Mouse (Mus musculus) heart, embryonic 15.5 days (tissue): ENCODE results near the gene Sfswap. TPM values are rescaled to one million over a fixed set of nuclear protein-coding genes. Genes with fewer than 3 reads are reported as not detected.

ENCODE experiments used
- ATAC-seq: fragments of 200-750 bp; cut with Nextera tagmentation; replicated peaks from 2 replicates; pipeline ENCODE4 v1.8.0; 2017; ENCODE audit warnings: low read depth, moderate TSS enrichment; ENCODE audit not compliant: insufficient number of reproducible peaks, insufficient read depth, low FRiP score
- H3K27ac ChIP-seq: fragments of 300-500 bp; sonication (generic); 2 replicates; pipeline ENCODE4 v1.5.1; 2015; ENCODE audit warnings: mild to moderate bottlenecking, inconsistent platforms
- H3K27me3 ChIP-seq: fragments of 300-500 bp; sonication (generic); 2 replicates; pipeline ENCODE4 v1.6.1; 2015; ENCODE audit warnings: inconsistent platforms
- H3K36me3 ChIP-seq: fragments of 300-500 bp; sonication (generic); 2 replicates; pipeline ENCODE4 v1.6.1; 2015; ENCODE audit warnings: mild to moderate bottlenecking, inconsistent platforms
- H3K4me1 ChIP-seq: fragments of 300-500 bp; sonication (generic); replicated peaks from 2 replicates; pipeline ENCODE4 v1.6.1; 2015; ENCODE audit warnings: inconsistent platforms
- H3K4me2 ChIP-seq: fragments of 300-500 bp; sonication (generic); 2 replicates; pipeline ENCODE4 v1.6.1; 2015; ENCODE audit warnings: inconsistent platforms, mild to moderate bottlenecking, moderate library complexity
- H3K4me3 ChIP-seq: fragments of 300-500 bp; sonication (generic); 2 replicates; pipeline ENCODE4 v1.5.1; 2015; ENCODE audit warnings: mild to moderate bottlenecking, inconsistent platforms
- H3K9ac ChIP-seq: fragments of 300-500 bp; sonication (generic); 2 replicates; pipeline ENCODE4 v1.6.1; 2015; ENCODE audit warnings: mild to moderate bottlenecking, inconsistent platforms
- H3K9me3 ChIP-seq: fragments of 300-500 bp; sonication (generic); replicated peaks from 2 replicates; pipeline ENCODE4 v1.6.1; 2016; ENCODE audit warnings: inconsistent platforms
- WGBS: fragments of 180-500 bp; shearing (Covaris S2); methylation state at CpG from one replicate; pipeline ENCODE4 v1.1.7; 2015; ENCODE audit warnings: mixed read lengths; 5-methylcytosine and 5-hydroxymethylcytosine counted together
- polyA plus RNA-seq: library from polyadenylated mRNA; unstranded; fragments of >200 nt; fragmentation: Nextera tagmentation; extraction: Ambion mirVana; gene quantifications from 2 replicates; pipeline ENCODE4 v1.2.1, GENCODE M21; 2015

Sfswap gene
- polyA plus RNA-seq, 1 experiment from 2014 or later: 22.9 TPM

DNA sequence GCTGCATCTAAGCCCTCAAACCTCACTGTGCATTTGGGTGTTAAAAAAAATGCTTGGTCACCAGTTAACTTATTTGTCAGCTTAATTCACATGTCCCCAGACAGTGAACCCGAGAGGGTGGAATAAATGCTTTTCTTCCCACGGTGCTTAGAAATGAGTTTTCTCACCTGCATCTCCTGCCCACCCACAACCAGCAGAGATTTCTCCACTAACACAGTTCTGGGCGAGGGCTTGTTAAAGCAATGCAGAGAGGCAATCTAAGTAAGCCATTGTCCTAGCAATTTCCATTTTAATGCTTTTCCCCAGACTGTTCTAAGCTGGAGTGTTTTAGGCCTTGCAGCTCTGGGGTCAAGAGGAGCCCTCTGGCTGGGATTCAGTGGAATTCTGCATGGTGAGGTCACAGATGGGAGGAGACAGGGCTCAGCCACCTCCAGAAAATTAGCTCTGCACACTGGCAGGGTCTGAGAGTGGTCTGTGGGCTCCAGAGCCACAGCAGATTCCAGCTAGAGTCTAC lies 25.4 kb upstream of the Sfswap start:
- no peak overlapping the region for H3K4me3 ChIP-seq
- H3K9me3 ChIP-seq: no peaks in the 10 kb centered on the region
- no peak overlapping the region for H3K9ac ChIP-seq
- H3K4me1 ChIP-seq: no peaks in the 10 kb centered on the region
- ATAC-seq: no peak
- WGBS: 64% methylated on average over 3 of the region's 3 CpGs
- no peaks in the 10 kb centered on the region for H3K36me3 ChIP-seq
- no peak overlapping the region for H3K27ac ChIP-seq
- no peak overlapping the region for H3K4me2 ChIP-seq
- H3K27me3 ChIP-seq: no peaks in the 10 kb centered on the region

DNA sequence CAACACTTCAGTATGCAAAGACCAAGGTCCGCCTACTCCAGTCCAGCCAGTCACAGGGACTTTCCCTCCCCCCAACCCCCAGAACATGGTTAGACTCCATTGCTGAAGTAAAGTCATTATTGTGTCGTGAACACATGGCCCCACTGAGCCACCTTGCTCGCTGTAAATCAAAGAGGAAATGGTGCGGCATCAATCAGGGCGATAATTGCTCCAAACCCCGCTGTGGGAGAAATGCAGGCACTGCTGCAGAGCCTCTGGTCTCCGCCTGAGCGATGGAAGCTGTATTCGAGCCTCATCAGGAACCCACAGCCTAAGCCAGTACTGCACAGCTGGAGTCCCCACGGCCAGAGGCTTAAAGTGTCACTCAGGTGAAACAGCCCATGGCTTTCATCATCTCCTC lies 11.1 kb upstream of the Sfswap start:
- Histone ChIP-seq H3K36me3 (no peaks in the 10 kb centered on the region), H3K4me1 (no peaks in the 10 kb centered on the region), H3K9me3 (no peaks in the 10 kb centered on the region), H3K4me3 (no peak overlapping the region), H3K27me3 (0 out of 2 replicates have a peak, but pooled peaks cover 3% of the 10 kb centered on the region), H3K9ac (no peak overlapping the region), H3K27ac (no peak overlapping the region), H3K4me2 (no peak overlapping the region)
- no peak for ATAC-seq
- WGBS: 25% methylated on average over 10 of the region's 10 CpGs

DNA sequence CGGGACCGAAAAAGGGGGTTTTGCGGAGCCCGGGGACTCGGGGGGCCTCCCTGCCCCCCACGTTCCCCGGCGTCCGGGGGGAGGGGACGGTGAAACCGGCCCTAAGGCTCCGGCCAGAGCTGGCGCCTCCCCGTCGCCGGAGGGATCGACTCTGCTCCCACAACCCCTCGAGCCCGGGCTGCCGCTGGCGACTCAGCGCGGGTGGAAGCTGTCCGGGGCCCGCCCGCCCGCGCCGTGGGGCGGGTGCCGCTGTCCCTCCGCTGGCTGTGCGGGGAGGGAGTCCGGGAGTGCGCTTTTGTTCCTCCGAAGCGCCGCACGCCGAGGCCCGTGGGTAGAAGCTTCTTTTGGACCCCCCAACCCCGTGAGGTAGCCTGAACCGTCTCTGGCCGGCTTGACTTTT lies 650 bp downstream of the Sfswap start:
- Histone ChIP-seq H3K36me3 (peaks cover 30% of the 10 kb centered on the region), H3K4me1 (peaks cover 12% of the 10 kb centered on the region), H3K27me3 (peaks cover 11% of the 10 kb centered on the region), H3K27ac (peak overlapping the region; percentile 77), H3K4me3 (peak overlapping the region; percentile 98), H3K9ac (peak overlapping the region; percentile 94), H3K4me2 (peak overlapping the region; percentile 95), H3K9me3 (no peaks in the 10 kb centered on the region)
- peak; percentile 41; the same call in 1 of the 2 replicates for ATAC-seq
- WGBS: under 1% methylated on average over 40 of the region's 44 CpGs

DNA sequence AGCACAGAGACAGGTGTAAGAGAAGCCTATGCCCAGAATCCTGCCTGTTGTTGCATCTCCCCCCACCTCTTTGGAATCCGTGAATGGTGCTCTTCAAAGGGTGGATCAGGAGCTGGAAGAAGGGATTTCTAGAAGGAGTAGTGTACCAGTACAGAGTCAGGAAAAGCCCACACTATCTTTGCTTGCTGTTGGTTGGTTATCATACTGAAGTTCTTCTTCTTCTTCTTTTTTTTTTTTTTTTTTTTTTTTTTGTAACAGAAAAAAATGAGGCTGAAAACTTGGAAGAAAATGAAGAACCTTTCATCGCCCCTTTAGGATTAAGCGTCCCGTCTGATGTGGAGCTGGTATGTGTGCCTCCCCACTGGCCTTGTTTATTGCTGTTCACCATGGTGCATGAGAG lies 5.9 kb downstream of the Sfswap start:
- H3K4me3 ChIP-seq: no peak overlapping the region
- peaks cover 9% of the 10 kb centered on the region for H3K4me1 ChIP-seq
- peaks cover 75% of the 10 kb centered on the region for H3K36me3 ChIP-seq

DNA sequence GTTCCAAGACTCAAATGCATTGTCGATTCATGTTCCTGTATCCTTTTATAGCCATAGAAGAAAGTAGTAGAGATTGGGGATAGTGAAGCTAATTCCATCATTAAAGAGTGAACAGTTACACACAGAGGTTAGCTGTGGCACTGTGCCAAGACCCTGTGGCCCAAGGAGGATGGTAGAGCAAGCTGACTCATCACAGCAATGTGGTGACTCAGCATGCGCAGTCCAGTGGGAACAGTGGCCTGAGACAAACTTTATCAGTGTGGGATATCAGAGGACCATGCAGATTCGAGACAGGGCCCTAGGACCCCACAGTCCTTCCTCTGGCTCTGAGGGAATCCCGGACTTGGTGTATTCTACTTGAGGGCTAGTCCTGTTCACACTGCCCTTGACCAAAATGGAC lies 17.2 kb downstream of the Sfswap start:
- Histone ChIP-seq H3K4me2 (no peak overlapping the region), H3K36me3 (peaks cover 64% of the 10 kb centered on the region), H3K4me3 (no peak overlapping the region), H3K9ac (no peak overlapping the region), H3K4me1 (peaks cover 20% of the 10 kb centered on the region), H3K27ac (no peak overlapping the region), H3K9me3 (no peaks in the 10 kb centered on the region), H3K27me3 (no peaks in the 10 kb centered on the region)
- ATAC-seq: no peak
- 74% methylated on average over 4 of the region's 4 CpGs for whole genome bisulfite sequencing

More for the DNA sequence above, 5.9 kb downstream of the Sfswap start:
- ATAC-seq: no peak
- no peak overlapping the region for H3K9ac ChIP-seq
- H3K27me3 ChIP-seq: no peaks in the 10 kb centered on the region
- no peaks in the 10 kb centered on the region for H3K9me3 ChIP-seq
- H3K4me2 ChIP-seq: no peak overlapping the region
- H3K27ac ChIP-seq: no peak overlapping the region
- 83% methylated on average over 4 of the region's 4 CpGs for WGBS

DNA sequence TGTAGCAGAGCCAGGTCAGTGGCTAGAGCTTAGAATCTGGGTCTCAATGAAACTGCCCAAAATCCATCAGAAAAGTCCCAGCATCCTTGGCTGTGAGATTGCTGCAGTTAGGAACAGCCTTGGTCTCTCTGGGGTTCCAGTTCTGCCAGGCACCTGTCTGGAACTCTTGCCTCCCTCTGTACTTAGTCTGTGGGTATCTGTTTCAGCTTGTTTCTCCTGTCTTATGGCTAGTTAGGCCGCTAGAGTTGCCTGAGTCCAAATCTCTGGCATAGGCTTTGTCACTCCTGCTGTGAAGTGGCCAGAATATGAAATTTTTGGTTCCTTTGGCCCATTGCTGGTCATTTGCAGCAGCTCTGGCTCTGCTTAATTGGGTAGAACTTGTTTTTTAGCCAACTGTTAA lies 17.8 kb downstream of the Sfswap start:
- Histone ChIP-seq H3K9me3 (no peaks in the 10 kb centered on the region), H3K4me3 (no peak overlapping the region), H3K27me3 (no peaks in the 10 kb centered on the region), H3K36me3 (peaks cover 58% of the 10 kb centered on the region), H3K4me1 (peaks cover 25% of the 10 kb centered on the region), H3K27ac (no peak overlapping the region), H3K4me2 (no peak overlapping the region), H3K9ac (no peak overlapping the region)
- WGBS: 76% methylated on average over 1 of the region's 1 CpGs
- ATAC-seq: no peak

DNA sequence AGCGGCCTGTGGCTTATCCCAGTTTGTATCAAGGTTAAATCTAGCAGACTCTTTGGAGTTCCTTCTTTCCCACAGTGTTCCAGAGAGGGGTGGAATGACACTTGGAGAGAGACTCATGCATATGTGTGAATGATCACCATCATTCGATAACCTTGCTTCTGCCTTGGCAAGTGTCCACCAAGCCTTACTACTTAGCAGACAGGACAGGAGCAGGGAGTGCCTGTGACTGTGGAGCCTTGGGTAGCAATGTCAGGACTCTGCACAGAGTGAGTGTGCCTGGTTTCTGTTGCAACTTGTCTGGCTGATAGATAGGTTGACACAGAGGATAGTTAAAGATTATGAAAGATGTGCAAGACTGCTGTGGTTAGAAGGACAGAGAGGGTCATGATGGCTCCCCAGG lies 18.6 kb downstream of the Sfswap start:
- Histone ChIP-seq H3K9ac (no peak overlapping the region), H3K9me3 (no peaks in the 10 kb centered on the region), H3K4me2 (no peak overlapping the region), H3K36me3 (peaks cover 54% of the 10 kb centered on the region), H3K27me3 (no peaks in the 10 kb centered on the region), H3K4me3 (no peak overlapping the region), H3K4me1 (peaks cover 30% of the 10 kb centered on the region), H3K27ac (no peak overlapping the region)
- WGBS: 86% methylated on average over 2 of the region's 2 CpGs
- no peak for ATAC-seq

DNA sequence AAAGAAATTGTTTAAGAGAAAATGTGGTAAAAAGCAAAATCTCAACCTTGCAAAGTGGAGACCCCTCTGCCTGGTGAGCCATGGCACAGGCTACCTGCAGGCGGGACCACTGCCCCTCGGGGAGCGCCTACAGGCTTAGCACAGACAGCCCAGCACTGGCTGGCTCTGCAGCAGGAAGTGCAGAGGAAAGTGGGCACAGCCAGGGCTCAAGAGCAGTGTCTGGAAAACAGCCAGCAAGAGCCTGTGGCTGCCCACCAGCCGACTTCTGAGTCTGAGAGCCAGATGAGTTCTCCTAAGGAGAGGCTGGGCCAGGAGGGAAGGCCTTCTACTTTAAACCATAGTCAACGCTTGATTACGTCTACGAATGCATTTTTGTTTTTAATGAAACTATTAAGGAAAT lies 20.5 kb downstream of the Sfswap start:
- Histone ChIP-seq H3K4me1 (peaks cover 30% of the 10 kb centered on the region), H3K27ac (no peak overlapping the region), H3K27me3 (no peaks in the 10 kb centered on the region), H3K4me3 (no peak overlapping the region), H3K36me3 (peaks cover 40% of the 10 kb centered on the region), H3K9ac (no peak overlapping the region), H3K4me2 (no peak overlapping the region), H3K9me3 (no peaks in the 10 kb centered on the region)
- no peak for ATAC-seq
- 79% methylated on average over 7 of the region's 7 CpGs for WGBS

DNA sequence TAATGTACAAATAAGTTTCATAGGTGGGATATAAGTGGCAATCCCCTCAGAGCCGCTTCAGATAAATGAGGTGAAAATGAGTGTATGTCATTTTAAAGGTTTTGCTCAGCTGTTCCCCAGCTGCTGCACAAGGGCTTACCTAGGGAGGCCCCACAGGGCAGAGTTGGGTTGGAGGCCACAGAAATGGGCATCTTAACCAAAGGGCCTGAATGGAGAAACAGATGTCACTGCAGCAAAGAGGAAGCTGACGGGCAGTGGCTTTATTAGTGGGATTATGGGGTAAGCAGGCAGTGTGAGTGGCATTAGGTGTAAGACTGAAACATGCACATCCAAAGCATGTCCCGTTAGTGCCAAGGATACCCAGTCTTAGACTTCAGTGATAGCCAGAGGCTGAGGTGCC lies 20.9 kb downstream of the Sfswap start:
- no peaks in the 10 kb centered on the region for H3K9me3 ChIP-seq
- no peak for ATAC-seq
- H3K4me3 ChIP-seq: no peak overlapping the region
- WGBS: 90% methylated on average over 3 of the region's 3 CpGs
- no peaks in the 10 kb centered on the region for H3K27me3 ChIP-seq
- no peak overlapping the region for H3K27ac ChIP-seq
- H3K4me1 ChIP-seq: peaks cover 30% of the 10 kb centered on the region
- H3K36me3 ChIP-seq: peaks cover 40% of the 10 kb centered on the region
- H3K4me2 ChIP-seq: no peak overlapping the region
- no peak overlapping the region for H3K9ac ChIP-seq

DNA sequence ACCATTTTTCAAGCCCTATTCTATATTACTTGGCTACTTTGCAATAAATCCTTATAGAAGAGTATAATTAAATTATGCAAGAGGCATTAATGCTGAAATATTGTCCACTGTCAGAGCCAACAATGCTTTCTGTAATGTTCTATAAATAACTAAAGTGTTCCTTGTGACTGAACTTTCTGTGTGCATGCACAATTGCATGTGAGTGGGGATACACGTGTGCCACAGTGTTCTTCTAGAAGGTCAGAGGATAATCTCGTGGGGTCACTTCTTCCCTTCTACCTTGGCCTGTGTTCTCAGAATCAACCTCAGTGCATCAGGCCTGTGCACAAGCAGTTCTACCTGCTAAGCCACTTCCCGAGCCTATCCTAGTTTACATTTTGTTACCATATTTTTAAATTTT lies 22.1 kb downstream of the Sfswap start:
- H3K27me3 ChIP-seq: no peaks in the 10 kb centered on the region
- peak overlapping the region; percentile 31 for H3K27ac ChIP-seq
- H3K36me3 ChIP-seq: peaks cover 36% of the 10 kb centered on the region
- no peak overlapping the region for H3K4me2 ChIP-seq
- H3K9ac ChIP-seq: no peak overlapping the region
- WGBS: 56% methylated on average over 3 of the region's 3 CpGs
- no peaks in the 10 kb centered on the region for H3K9me3 ChIP-seq
- ATAC-seq: no peak
- H3K4me3 ChIP-seq: no peak overlapping the region
- peaks cover 27% of the 10 kb centered on the region for H3K4me1 ChIP-seq

DNA sequence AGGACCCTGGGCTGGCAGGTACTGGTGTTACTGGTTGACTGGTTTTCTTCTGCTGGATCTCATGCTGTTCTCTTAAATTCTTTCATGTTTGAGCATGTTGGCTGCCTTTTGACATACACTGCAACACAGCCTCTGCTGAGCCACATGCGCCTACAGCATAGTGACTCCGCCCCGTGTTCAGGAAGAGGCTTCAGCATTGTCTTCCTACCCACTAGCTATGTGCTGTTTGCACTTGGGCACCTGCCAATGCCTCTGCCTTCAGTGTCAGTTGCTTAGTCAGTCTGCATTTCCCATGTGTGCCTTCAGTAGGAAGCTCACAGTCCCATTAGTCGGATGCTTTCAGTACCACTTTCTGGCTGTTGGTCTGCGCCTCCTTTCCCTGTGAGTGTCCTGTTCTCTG lies 23.7 kb downstream of the Sfswap start:
- no peak overlapping the region for H3K4me3 ChIP-seq
- H3K27ac ChIP-seq: no peak overlapping the region
- no peak for ATAC-seq
- 85% methylated on average over 5 of the region's 5 CpGs for WGBS
- H3K9me3 ChIP-seq: no peaks in the 10 kb centered on the region
- H3K9ac ChIP-seq: no peak overlapping the region
- peaks cover 32% of the 10 kb centered on the region for H3K36me3 ChIP-seq
- H3K4me2 ChIP-seq: no peak overlapping the region
- no peaks in the 10 kb centered on the region for H3K27me3 ChIP-seq
- H3K4me1 ChIP-seq: peaks cover 25% of the 10 kb centered on the region

DNA sequence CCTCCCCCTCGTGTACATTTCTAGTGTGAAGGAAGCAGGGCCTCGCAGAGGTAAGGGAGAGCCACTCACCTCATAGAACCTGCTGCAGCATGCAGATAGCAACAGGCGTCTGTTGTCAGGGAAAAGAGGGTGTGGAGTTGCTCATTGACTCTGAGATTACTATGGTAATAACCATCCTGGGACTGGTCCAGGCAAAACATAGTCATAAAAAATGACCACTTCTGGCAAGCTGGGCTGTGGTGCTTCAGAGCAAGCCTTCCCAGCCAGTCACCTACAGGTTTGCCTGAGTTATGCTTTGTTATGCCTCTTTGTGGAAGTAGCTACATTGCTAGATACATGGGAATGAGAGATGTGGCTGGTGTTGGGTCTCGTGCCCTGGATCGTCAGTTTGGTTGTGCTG lies 26.1 kb downstream of the Sfswap start:
- Histone ChIP-seq H3K4me3 (no peak overlapping the region), H3K27me3 (no peaks in the 10 kb centered on the region), H3K4me1 (peaks cover 16% of the 10 kb centered on the region), H3K9ac (no peak overlapping the region), H3K4me2 (no peak overlapping the region), H3K36me3 (peaks cover 30% of the 10 kb centered on the region; the same call in 1 of the 2 replicates), H3K9me3 (no peaks in the 10 kb centered on the region), H3K27ac (no peak overlapping the region)
- ATAC-seq: no peak
- 72% methylated on average over 5 of the region's 5 CpGs for whole genome bisulfite sequencing
